Mouse (Mus musculus): Measurements from ENCODE around the gene Stoml2.
"Not testable (repeated sequence)": the region's sequence is repeated elsewhere in the genome, so short reads cannot be mapped to it uniquely, and the experiment has no call there.

Stoml2 gene

GRCm38 (mm10) chr4:43004951-43005350 is 26.6 kb downstream of the Stoml2 start:
- DNase-seq (ENCODE audit: low read depth, low spot score), result no peak

GRCm38 (mm10) chr4:43002756-43003439 is 28.6 kb downstream of the Stoml2 start:
- DNase-seq (ENCODE audit: low read depth, low spot score), result peak; percentile 40

- no peak for DNase-seq (ENCODE audit: low read depth, low spot score)
Observed at GRCm38 (mm10) chr4:43001272-43001671, 30.2 kb downstream of the Stoml2 start.

- DNase-seq (ENCODE audit: low read depth, low spot score), result peak; percentile 99
Observed at GRCm38 (mm10) chr4:43000141-43000986, 31.1 kb downstream of the Stoml2 start, which contains the start of gene Vcp. Gene Vcp, minus strand, starts transcription at chr4:43000507.

GRCm38 (mm10) chr4:42999451-43000140 is 31.9 kb downstream of the Stoml2 start:
- peak; percentile 72 for DNase-seq (ENCODE audit: low read depth, low spot score)

GRCm38 (mm10) chr4:42998022-42998421 is 33.5 kb downstream of the Stoml2 start:
- no peak for DNase-seq (ENCODE audit: low read depth, low spot score)

- no peak for DNase-seq (ENCODE audit: low read depth, low spot score)
Observed at GRCm38 (mm10) chr4:42988296-42988695, 43.2 kb downstream of the Stoml2 start.

GRCm38 (mm10) chr4:42980467-42980866 is 51.0 kb downstream of the Stoml2 start:
- not testable (repeated sequence) for DNase-seq (ENCODE audit: low read depth, low spot score)

- peak; percentile 60 for DNase-seq (ENCODE audit: low read depth, low spot score)
Observed at GRCm38 (mm10) chr4:42978062-42978461, 53.4 kb downstream of the Stoml2 start.
